Mouse (Mus musculus): ENCODE results near the gene Tmc6. TPM values are rescaled to one million over a fixed set of nuclear protein-coding genes. Genes with fewer than 3 reads are reported as not detected.

Tmc6 gene
- polyA plus RNA-seq, 1 experiment from 2014 or later: 24.5 TPM

GRCm38 (mm10) chr11:117742243-117742642 lies 39.8 kb downstream of the Tmc6 start:
- WGBS: 81% methylated on average over 8 of the region's 8 CpGs
- H3K4me3 ChIP-seq: no peak overlapping the region
- ATAC-seq (ENCODE audit: insufficient number of reproducible peaks, low FRiP score, low TSS enrichment, low read depth): no peak

DNA sequence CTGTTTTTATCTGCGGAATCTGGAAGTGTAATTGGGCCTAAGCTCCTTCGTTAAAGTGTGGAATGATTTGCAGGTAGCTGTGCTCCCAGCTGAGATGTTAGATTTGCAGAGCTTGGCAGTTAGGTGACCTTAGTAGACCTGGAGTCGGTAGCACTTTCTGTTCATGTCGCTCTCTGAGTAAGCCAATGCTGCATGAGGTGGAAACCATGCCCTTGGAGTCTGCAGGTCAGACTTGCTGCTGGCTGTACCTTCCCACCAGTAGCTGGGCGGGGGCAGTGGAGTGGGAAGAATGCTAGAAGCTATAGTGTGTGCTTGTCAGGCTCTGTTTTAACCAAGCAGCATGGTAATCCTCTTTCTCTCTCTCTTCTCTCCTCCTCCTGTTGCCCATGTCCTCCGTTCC lies 40.9 kb downstream of the Tmc6 start:
- Histone ChIP-seq H3K9ac (no peak overlapping the region), H3K27me3 (no peaks in the 10 kb centered on the region), H3K4me1 (no peaks in the 10 kb centered on the region; the same call in 1 of the 2 replicates), H3K9me3 (no peaks in the 10 kb centered on the region), H3K36me3 (peaks cover 98% of the 10 kb centered on the region), H3K27ac (no peak overlapping the region), H3K4me2 (no peak overlapping the region), H3K4me3 (no peak overlapping the region)
- 78% methylated on average over 6 of the region's 6 CpGs for WGBS
- no peak for ATAC-seq (ENCODE audit: insufficient number of reproducible peaks, low FRiP score, low TSS enrichment, low read depth)

More at GRCm38 (mm10) chr11:117742243-117742642, 39.8 kb downstream of the Tmc6 start:
- no peak overlapping the region for H3K27ac ChIP-seq
- H3K9me3 ChIP-seq: no peaks in the 10 kb centered on the region
- H3K9ac ChIP-seq: no peak overlapping the region
- no peaks in the 10 kb centered on the region for H3K27me3 ChIP-seq
- H3K4me1 ChIP-seq: no peaks in the 10 kb centered on the region; the same call in 1 of the 2 replicates
- H3K36me3 ChIP-seq: peaks cover 97% of the 10 kb centered on the region
- no peak overlapping the region for H3K4me2 ChIP-seq

DNA sequence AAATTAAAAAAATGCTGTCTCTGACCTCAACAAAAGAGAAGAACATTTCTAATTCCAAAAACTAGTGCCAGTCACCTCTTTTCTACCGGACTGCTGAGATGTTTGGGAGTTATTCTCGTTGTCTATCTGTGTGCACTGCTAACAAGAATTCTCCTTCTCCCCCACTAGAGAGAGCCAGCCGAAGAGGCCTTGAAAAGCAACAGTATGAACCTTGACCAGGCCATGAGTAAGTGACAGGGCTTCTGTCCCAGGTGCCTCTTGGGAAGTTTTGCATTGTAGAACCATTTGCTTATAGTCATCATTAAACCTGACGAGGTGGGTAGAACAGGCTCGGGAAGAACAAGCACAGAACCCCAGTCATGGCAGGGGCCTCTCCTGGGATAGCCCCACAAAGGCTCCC lies 43.9 kb downstream of the Tmc6 start:
- peaks cover 93% of the 10 kb centered on the region for H3K36me3 ChIP-seq
- no peaks in the 10 kb centered on the region; the same call in 1 of the 2 replicates for H3K4me1 ChIP-seq
- no peak for ATAC-seq (ENCODE audit: insufficient number of reproducible peaks, low FRiP score, low TSS enrichment, low read depth)
- 85% methylated on average over 5 of the region's 5 CpGs for WGBS
- no peak overlapping the region for H3K4me2 ChIP-seq
- H3K4me3 ChIP-seq: no peak overlapping the region
- H3K27ac ChIP-seq: no peak overlapping the region
- no peak overlapping the region for H3K9ac ChIP-seq
- no peaks in the 10 kb centered on the region for H3K9me3 ChIP-seq
- no peaks in the 10 kb centered on the region for H3K27me3 ChIP-seq

- Histone ChIP-seq H3K27ac (no peak overlapping the region), H3K4me2 (no peak overlapping the region), H3K9ac (no peak overlapping the region), H3K4me3 (no peak overlapping the region), H3K4me1 (peaks cover 4% of the 10 kb centered on the region; the same call in 1 of the 2 replicates), H3K36me3 (peaks cover 84% of the 10 kb centered on the region), H3K9me3 (no peaks in the 10 kb centered on the region), H3K27me3 (no peaks in the 10 kb centered on the region)
- WGBS: 62% methylated on average over 5 of the region's 5 CpGs
- ATAC-seq (ENCODE audit: insufficient number of reproducible peaks, low FRiP score, low TSS enrichment, low read depth): no peak
These were observed 45.8 kb downstream of the Tmc6 start for GRCm38 (mm10) chr11:117736037-117736689.

DNA sequence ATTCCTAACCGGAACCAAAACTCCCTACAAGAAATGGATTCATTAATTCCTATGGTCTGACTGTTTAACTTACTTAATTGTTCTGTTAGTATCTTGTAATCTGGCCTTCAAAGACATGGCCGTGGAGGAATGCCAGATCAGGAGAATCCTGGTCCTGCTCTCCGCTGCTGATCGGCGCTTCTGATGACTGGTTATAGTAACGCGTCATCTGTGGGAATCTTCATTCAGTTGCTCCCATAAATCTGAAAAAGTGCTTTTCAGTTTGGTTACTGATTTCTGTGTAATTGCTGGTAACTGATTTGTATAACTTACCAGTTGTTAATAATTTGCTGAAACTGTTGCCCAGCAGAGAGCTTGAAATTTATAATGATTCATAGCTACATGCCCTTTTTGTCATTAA lies 50.5 kb downstream of the Tmc6 start:
- no peak for ATAC-seq (ENCODE audit: insufficient number of reproducible peaks, low FRiP score, low TSS enrichment, low read depth)
- WGBS: 88% methylated on average over 7 of the region's 7 CpGs
- H3K27me3 ChIP-seq: no peaks in the 10 kb centered on the region
- H3K9ac ChIP-seq: no peak overlapping the region
- H3K4me2 ChIP-seq: no peak overlapping the region
- no peak overlapping the region for H3K4me3 ChIP-seq
- H3K9me3 ChIP-seq: no peaks in the 10 kb centered on the region
- H3K4me1 ChIP-seq: peaks cover 26% of the 10 kb centered on the region
- no peak overlapping the region for H3K27ac ChIP-seq
- H3K36me3 ChIP-seq: peaks cover 41% of the 10 kb centered on the region

- H3K9ac ChIP-seq: no peak overlapping the region
- H3K36me3 ChIP-seq: peaks cover 35% of the 10 kb centered on the region
- H3K4me2 ChIP-seq: no peak overlapping the region
- no peaks in the 10 kb centered on the region for H3K9me3 ChIP-seq
- H3K4me3 ChIP-seq: no peak overlapping the region
- 0 out of 2 replicates have a peak overlapping the region, but pooled peaks have one; percentile 62 for H3K27ac ChIP-seq
- 55% methylated on average over 4 of the region's 4 CpGs for WGBS
- no peaks in the 10 kb centered on the region for H3K27me3 ChIP-seq
- H3K4me1 ChIP-seq: peaks cover 26% of the 10 kb centered on the region
- no peak for ATAC-seq (ENCODE audit: insufficient number of reproducible peaks, low FRiP score, low TSS enrichment, low read depth)
These were observed 51.5 kb downstream of the Tmc6 start for GRCm38 (mm10) chr11:117730490-117730838.

DNA sequence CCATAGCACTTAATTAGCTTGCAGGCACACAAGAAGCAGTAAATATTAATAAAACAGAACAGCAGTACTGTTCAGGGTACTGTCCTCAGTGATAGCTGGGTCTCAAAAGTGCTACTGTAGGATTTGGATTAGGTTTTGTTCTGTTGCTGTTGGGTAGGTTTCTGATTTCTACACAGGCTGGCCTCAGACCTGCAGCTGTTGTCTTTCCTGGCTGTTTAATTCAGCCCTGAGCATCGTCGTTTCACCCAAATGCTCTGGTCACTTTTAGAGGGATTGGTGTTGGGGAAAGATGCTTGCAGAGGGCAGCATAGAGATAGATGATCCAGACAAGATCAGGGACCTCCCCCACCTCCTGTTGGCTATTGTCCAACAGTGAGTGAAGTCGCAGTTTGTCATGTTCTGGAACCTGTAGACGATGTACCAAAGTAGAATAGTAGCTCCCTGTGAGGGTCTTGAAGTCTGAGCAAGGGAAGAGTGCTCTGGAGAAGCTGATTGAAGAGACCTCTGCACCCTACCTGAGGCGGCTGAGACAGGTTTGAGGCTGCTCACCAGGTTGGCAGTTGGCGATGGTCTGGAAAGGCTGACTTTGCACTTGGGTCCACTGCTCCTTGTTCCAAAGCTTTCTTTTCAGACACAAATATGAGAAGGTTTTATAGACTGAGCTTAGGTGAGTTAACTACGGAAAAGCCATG lies 52.1 kb downstream of the Tmc6 start:
- Histone ChIP-seq H3K4me3 (no peak overlapping the region), H3K9me3 (no peaks in the 10 kb centered on the region), H3K36me3 (peaks cover 30% of the 10 kb centered on the region), H3K4me2 (no peak overlapping the region), H3K27me3 (no peaks in the 10 kb centered on the region), H3K9ac (no peak overlapping the region), H3K4me1 (peaks cover 26% of the 10 kb centered on the region), H3K27ac (peak overlapping the region; percentile 74)
- no peak for ATAC-seq (ENCODE audit: insufficient number of reproducible peaks, low FRiP score, low TSS enrichment, low read depth)
- WGBS: 74% methylated on average over 7 of the region's 7 CpGs

- Histone ChIP-seq H3K27ac (peak overlapping the region; percentile 74), H3K27me3 (no peaks in the 10 kb centered on the region), H3K9me3 (no peaks in the 10 kb centered on the region), H3K4me3 (no peak overlapping the region), H3K4me2 (no peak overlapping the region), H3K9ac (no peak overlapping the region), H3K36me3 (peaks cover 26% of the 10 kb centered on the region), H3K4me1 (peaks cover 26% of the 10 kb centered on the region)
- 65% methylated on average over 3 of the region's 3 CpGs for WGBS
- ATAC-seq (ENCODE audit: insufficient number of reproducible peaks, low FRiP score, low TSS enrichment, low read depth): no peak
These were observed 52.7 kb downstream of the Tmc6 start for GRCm38 (mm10) chr11:117729341-117729740.

- Histone ChIP-seq H3K9ac (no peak overlapping the region), H3K36me3 (peaks cover 28% of the 10 kb centered on the region), H3K4me2 (no peak overlapping the region), H3K9me3 (no peaks in the 10 kb centered on the region), H3K27ac (peak overlapping the region; percentile 74), H3K27me3 (no peaks in the 10 kb centered on the region), H3K4me3 (no peak overlapping the region), H3K4me1 (peaks cover 26% of the 10 kb centered on the region)
- WGBS: 68% methylated on average over 1 of the region's 1 CpGs
- no peak for ATAC-seq (ENCODE audit: insufficient number of reproducible peaks, low FRiP score, low TSS enrichment, low read depth)
These were observed 53.2 kb downstream of the Tmc6 start for GRCm38 (mm10) chr11:117728841-117729240.

DNA sequence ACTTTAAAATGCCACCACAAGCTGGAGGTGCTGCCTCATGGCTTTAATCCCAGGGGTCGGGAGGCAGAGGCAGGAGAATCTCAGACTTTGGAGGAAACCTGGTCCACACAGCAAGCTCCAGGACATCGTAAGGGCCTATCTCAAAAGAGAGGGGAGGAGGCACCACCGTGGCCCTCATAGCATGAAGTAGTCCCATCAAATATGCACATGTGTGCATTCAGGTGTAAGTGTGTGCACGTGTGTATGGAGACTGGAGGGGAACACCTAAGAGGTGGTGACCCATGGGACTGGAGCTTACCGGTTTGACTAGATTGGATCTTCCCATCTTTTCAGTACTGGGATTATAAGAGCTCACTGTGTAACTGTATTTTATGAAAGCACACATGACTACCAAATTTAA lies 53.8 kb downstream of the Tmc6 start:
- no peaks in the 10 kb centered on the region for H3K9me3 ChIP-seq
- no peak overlapping the region for H3K9ac ChIP-seq
- ATAC-seq (ENCODE audit: insufficient number of reproducible peaks, low FRiP score, low TSS enrichment, low read depth): no peak
- peaks cover 26% of the 10 kb centered on the region for H3K4me1 ChIP-seq
- H3K36me3 ChIP-seq: peaks cover 28% of the 10 kb centered on the region
- no peak overlapping the region for H3K4me2 ChIP-seq
- no peaks in the 10 kb centered on the region for H3K27me3 ChIP-seq
- no peak overlapping the region for H3K4me3 ChIP-seq
- peak overlapping the region; percentile 74 for H3K27ac ChIP-seq
- WGBS: 82% methylated on average over 5 of the region's 5 CpGs

GRCm38 (mm10) chr11:117727031-117727430 lies 55.0 kb downstream of the Tmc6 start:
- Histone ChIP-seq H3K9ac (no peak overlapping the region), H3K4me2 (no peak overlapping the region), H3K27me3 (no peaks in the 10 kb centered on the region), H3K27ac (no peak overlapping the region), H3K36me3 (peaks cover 31% of the 10 kb centered on the region), H3K4me1 (peaks cover 25% of the 10 kb centered on the region), H3K4me3 (no peak overlapping the region), H3K9me3 (no peaks in the 10 kb centered on the region)
- no peak for ATAC-seq (ENCODE audit: insufficient number of reproducible peaks, low FRiP score, low TSS enrichment, low read depth)
- 85% methylated on average over 4 of the region's 4 CpGs for WGBS

DNA sequence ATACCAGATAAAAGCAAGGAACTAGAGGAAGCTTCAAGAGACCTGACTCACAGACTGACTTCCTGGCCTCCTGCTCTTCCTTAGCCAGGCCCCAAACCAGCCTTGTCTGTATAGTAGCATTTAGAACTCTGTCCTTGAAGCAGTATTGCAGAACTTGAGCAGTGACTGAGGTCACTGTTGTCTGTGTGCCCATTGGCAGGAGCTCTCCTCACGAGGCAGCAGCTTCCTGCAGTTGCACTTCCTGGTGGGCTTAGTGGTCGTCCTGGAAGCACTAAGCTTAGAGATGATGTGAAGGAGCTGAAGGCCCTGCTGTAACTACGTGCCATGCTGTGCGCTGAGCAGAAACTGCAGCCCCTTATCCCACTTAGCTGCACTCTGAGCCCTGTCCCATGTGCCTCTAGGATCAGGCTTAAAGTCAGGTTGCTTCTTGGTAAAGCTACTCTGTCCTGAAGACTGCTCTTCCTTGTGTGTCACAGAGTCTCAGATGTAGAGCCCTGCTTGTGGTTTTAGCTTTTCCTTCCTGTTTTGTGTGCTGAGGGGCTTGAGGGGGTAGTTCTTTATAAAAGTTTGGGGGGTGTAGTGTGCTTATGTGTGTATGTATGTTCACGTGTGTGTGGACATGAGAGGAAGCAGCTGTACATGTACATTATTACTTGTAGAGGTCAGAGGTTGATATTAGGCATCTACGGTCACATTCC lies 57.2 kb downstream of the Tmc6 start:
- Histone ChIP-seq H3K4me1 (peaks cover 13% of the 10 kb centered on the region), H3K27me3 (no peaks in the 10 kb centered on the region), H3K27ac (no peak overlapping the region), H3K4me2 (no peak overlapping the region), H3K4me3 (no peak overlapping the region), H3K36me3 (peaks cover 51% of the 10 kb centered on the region), H3K9me3 (no peaks in the 10 kb centered on the region), H3K9ac (no peak overlapping the region)
- 82% methylated on average over 6 of the region's 6 CpGs for WGBS
- no peak for ATAC-seq (ENCODE audit: insufficient number of reproducible peaks, low FRiP score, low TSS enrichment, low read depth)

All from limb, embryonic 15.5 days (tissue).